Mouse (Mus musculus) ES-E14 (cell line): ENCODE data around the gene Rims3. TPM values are rescaled to one million over a fixed set of nuclear protein-coding genes. Genes with fewer than 3 reads are reported as not detected.

Experiments used
- DNase-seq: peaks from one replicate; pipeline ENCODE4 v3.0.0-alpha.2; 2013; ENCODE audit warnings: low read depth, low spot score
- H3K27ac ChIP-seq: 2 replicates; pipeline ENCODE4 v1.5.1; 2012; ENCODE audit warnings: low read depth, mild to moderate bottlenecking, low read length, moderate library complexity, mixed read lengths; ENCODE audit not compliant: poor library complexity, insufficient read depth, severe bottlenecking
- H3K36me3 ChIP-seq: 2 replicates; pipeline ENCODE4 v1.6.1; 2012; ENCODE audit warnings: mild to moderate bottlenecking, low read length, moderate library complexity, mixed read lengths; ENCODE audit not compliant: control insufficient read depth, poor library complexity, insufficient read depth, severe bottlenecking
- H3K4me1 ChIP-seq, 2 experiments: fragments of 150-350 bp in 1 of 2; sonication (generic) in 1 of 2; 2 replicates each; pipeline ENCODE4 v1.6.1; 2012; ENCODE audit warnings: low read length in 2 of 2, mild to moderate bottlenecking in 1 of 2, mixed read lengths in 1 of 2; ENCODE audit not compliant: control insufficient read depth in 2 of 2, insufficient read depth in 2 of 2, poor library complexity in 1 of 2
- H3K4me3 ChIP-seq, 2 experiments: fragments of 150-350 bp in 1 of 2; sonication (generic) in 1 of 2; 2 replicates each; pipeline ENCODE4 v1.5.1; 2012; ENCODE audit warnings: low read length in 2 of 2, low read depth in 1 of 2, mild to moderate bottlenecking in 1 of 2, mixed read lengths in 1 of 2; ENCODE audit not compliant: insufficient read depth in 1 of 2, poor library complexity in 1 of 2, severe bottlenecking in 1 of 2
- H3K9ac ChIP-seq: 2 replicates; pipeline ENCODE4 v1.6.1; 2012; ENCODE audit warnings: low read depth, mild to moderate bottlenecking, low read length, mixed read lengths; ENCODE audit not compliant: poor library complexity, insufficient read depth, severe bottlenecking
- H3K9me3 ChIP-seq: fragments of 150-350 bp; sonication (generic); 2 replicates; pipeline ENCODE4 v1.6.1; 2012; ENCODE audit warnings: low read depth, mild to moderate bottlenecking, low read length; ENCODE audit not compliant: control insufficient read depth, insufficient read depth
- CHD2 ChIP-seq: IDR thresholded peaks from 2 replicates; pipeline ENCODE4 v1.6.1; 2014; ENCODE audit warnings: mild to moderate bottlenecking, low read depth, low read length, inconsistent platforms
- HCFC1 ChIP-seq: IDR thresholded peaks from 2 replicates; pipeline ENCODE4 v1.6.1; 2012; ENCODE audit warnings: low read length, inconsistent platforms, borderline replicate concordance; ENCODE audit not compliant: insufficient read depth
- MAFK ChIP-seq: IDR thresholded peaks from 2 replicates; pipeline ENCODE4 v1.6.1; 2014; ENCODE audit warnings: mild to moderate bottlenecking, low read depth, low read length, inconsistent platforms; ENCODE audit not compliant: insufficient read depth
- ZC3H11A ChIP-seq: IDR thresholded peaks from 2 replicates; pipeline ENCODE4 v1.6.1; 2012; ENCODE audit warnings: low read depth, mild to moderate bottlenecking, inconsistent platforms, low read length, borderline replicate concordance
- ZNF384 ChIP-seq: IDR thresholded peaks from 2 replicates; pipeline ENCODE4 v1.6.1; 2012; ENCODE audit warnings: low read depth, low read length, inconsistent platforms
- in situ Hi-C, 2 experiments: fragments of 600-800 bp; cut with MboI; formaldehyde crosslinking; loops; one replicate each; pipeline ENCODE4 v1.15.1; 2025; ENCODE audit warnings: low sequenced_read_pairs in 2 of 2, inconsistent platforms in 1 of 2; ENCODE audit not compliant: unreplicated experiment in 2 of 2
- total RNA-seq: library from RNA; depleted of rRNA; stranded (reverse); fragments of 300-350 nt; gene quantifications from 2 replicates; pipeline ENCODE4 v1.2.3, GENCODE M21; 2012

Rims3 gene
- total RNA-seq, 1 experiment, result 4.5 TPM

- no peak for TF ChIP-seq ZC3H11A
- TF ChIP-seq CHD2, result peak; percentile 97
- TF ChIP-seq HCFC1, result peak; percentile 48; the same call in 1 of the 2 replicates
- Histone ChIP-seq H3K4me1 (peaks cover 2 to 4% of the 10 kb centered on the region in 2 experiments; a peak in 2 of 4 replicates), H3K27ac (peak overlapping the region; percentile 98), H3K36me3 (no peaks in the 10 kb centered on the region), H3K9ac (peak overlapping the region; percentile 97), H3K9me3 (no peaks in the 10 kb centered on the region), H3K4me3 (peak overlapping the region; percentile 82 to 93)
- in situ Hi-C loops, result no loop called here
- peak; percentile 98 for DNase-seq
Observed at GRCm38 (mm10) chr4:120825577-120826326, 28.9 kb upstream of the Rims3 start.

- DNase-seq, result no peak
- H3K4me3 ChIP-seq, result peak overlapping the region; percentile 75 to 93; a peak in 2 of 4 replicates
- peaks cover 2 to 4% of the 10 kb centered on the region in 2 experiments; a peak in 2 of 4 replicates for H3K4me1 ChIP-seq
- TF ChIP-seq ZNF384 (no peak), MAFK (no peak), ZC3H11A (no peak)
- H3K36me3 ChIP-seq, result no peaks in the 10 kb centered on the region
- H3K27ac ChIP-seq, result peak overlapping the region; percentile 55; the same call in 1 of the 2 replicates
- in situ Hi-C loops, result no loop called here
- peak overlapping the region; percentile 71; the same call in 1 of the 2 replicates for H3K9ac ChIP-seq
- H3K9me3 ChIP-seq, result no peaks in the 10 kb centered on the region
Observed at GRCm38 (mm10) chr4:120826418-120826817, 28.2 kb upstream of the Rims3 start.

- no peak overlapping the region for H3K9ac ChIP-seq
- in situ Hi-C loops, result no loop called here
- no peak for DNase-seq
- no peaks in the 10 kb centered on the region for H3K4me1 ChIP-seq
- no peaks in the 10 kb centered on the region for H3K36me3 ChIP-seq
- H3K4me3 ChIP-seq, result no peak overlapping the region
- H3K27ac ChIP-seq, result no peak overlapping the region
- H3K9me3 ChIP-seq, result no peaks in the 10 kb centered on the region
- TF ChIP-seq ZNF384, result no peak
- no peak for TF ChIP-seq HCFC1
- TF ChIP-seq ZC3H11A, result no peak
- no peak for TF ChIP-seq CHD2
- no peak for TF ChIP-seq MAFK
Observed at GRCm38 (mm10) chr4:120830767-120831166, 23.8 kb upstream of the Rims3 start.

GRCm38 (mm10) chr4:120831472-120831871 lies 23.1 kb upstream of the Rims3 start, which contains the start of gene Nfyc:
TSS of gene Nfyc (minus strand) at chr4:120831572.
- H3K27ac ChIP-seq, result no peak within 1 kb of the TSS
- no peak for TF ChIP-seq CHD2
- no peak for TF ChIP-seq MAFK
- no peak for TF ChIP-seq HCFC1
- TF ChIP-seq ZC3H11A, result no peak
- TF ChIP-seq ZNF384, result no peak
- H3K9ac ChIP-seq, result no peak within 1 kb of the TSS
- in situ Hi-C loops, result no loop called here
- no peaks in the 10 kb centered on the region for H3K36me3 ChIP-seq
- H3K4me1 ChIP-seq, result no peaks in the 10 kb centered on the region
- H3K4me3 ChIP-seq, result no peak within 1 kb of the TSS
- no peak for DNase-seq
- no peaks in the 10 kb centered on the region for H3K9me3 ChIP-seq

- DNase-seq, result no peak
- Histone ChIP-seq H3K4me3 (no peak overlapping the region), H3K36me3 (no peaks in the 10 kb centered on the region), H3K9ac (no peak overlapping the region), H3K9me3 (no peaks in the 10 kb centered on the region), H3K4me1 (no peaks in the 10 kb centered on the region), H3K27ac (no peak overlapping the region)
- TF ChIP-seq ZNF384 (no peak), ZC3H11A (no peak), CHD2 (no peak), HCFC1 (no peak), MAFK (no peak)
- in situ Hi-C loops, result no loop called here
Observed at GRCm38 (mm10) chr4:120841342-120841741, 13.3 kb upstream of the Rims3 start.
